Mouse (Mus musculus) kidney, adult 2 months (tissue): ENCODE data around the gene Pik3r5.

Source experiments
- CTCF ChIP-seq: fragments of 200-500 bp; conservative IDR thresholded peaks from 2 replicates; pipeline ENCODE4 v1.5.1; 2011; ENCODE audit warnings: low read depth, mild to moderate bottlenecking, control low read depth, low read length, moderate library complexity, mixed read lengths; ENCODE audit not compliant: insufficient read depth, insufficient read length
- POLR2A ChIP-seq: fragments of 200-500 bp; IDR thresholded peaks from one replicate; pipeline ENCODE4 v1.6.1; 2011; ENCODE audit warnings: low read depth, low read length, control low read depth

GRCm38 (mm10) chr11:68509194-68509593 is 77.3 kb downstream of the Pik3r5 start:
- no peak for TF ChIP-seq POLR2A
- TF ChIP-seq CTCF, result no peak
